ENCODE assay signal across 13 mouse cellular contexts in the genomic region with DNA sequence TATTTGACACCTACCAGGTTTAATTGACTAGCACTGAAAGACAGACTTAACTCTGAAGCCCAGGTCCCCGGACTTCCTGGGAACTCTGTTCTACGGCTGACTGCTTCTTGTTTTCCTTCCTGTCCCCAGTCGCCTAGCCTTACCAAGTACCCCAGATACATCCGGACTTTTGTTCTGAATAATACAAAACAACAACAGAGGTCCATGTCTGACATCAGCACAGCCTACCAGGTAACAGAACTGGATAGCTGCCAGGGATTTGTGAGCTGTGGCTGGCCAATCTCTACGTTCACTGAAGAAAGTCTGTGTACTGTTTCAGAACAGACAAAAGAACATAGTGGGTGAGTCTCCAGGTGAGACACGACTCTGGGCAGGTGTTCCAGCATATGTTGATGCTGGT. TPM values are rescaled to one million over a fixed set of nuclear protein-coding genes. Genes with fewer than 3 reads are reported as not detected.
DNase-seq lines count a peak whose midpoint lies in the region; ATAC-seq and TF ChIP-seq lines count a peak whose summit lies in the region.
"Had no signal": no experiment of that assay in that cellular context is flagged by ENCODE, and none has a peak within 500 bp of the region (broad histone marks: within the 10 kb centered on the region; RNA-seq: fewer than 3 reads in every experiment).

No protein-coding gene starts in this region.

- H3K9me3 ChIP-seq in kidney, embryonic 16.5 days (ENCODE audit: low read length): no peaks in the 10 kb centered on the region

- whole genome bisulfite sequencing in kidney, embryonic 16.5 days: 39% methylated on average over 6 of the region's 6 CpGs
- 42% methylated on average over 6 of the region's 6 CpGs for WGBS in lung, adult 2 months
- WGBS in small intestine, adult 2 months: 20% methylated on average over 6 of the region's 6 CpGs

- no peak for TF ChIP-seq POLR2A in lung, adult 2 months (IDR thresholded peaks at IDR 0.05; ENCODE audit: borderline replicate concordance, extremely low read depth, low read depth, low read length)
- no peak for TF ChIP-seq POLR2A in small intestine, adult 2 months (IDR thresholded peaks at IDR 0.05; ENCODE audit: low read depth, low read length)

- peak overlapping the region; percentile 47; the same call in 1 of the 2 replicates for H3K27ac ChIP-seq in kidney, embryonic 16.5 days (ENCODE audit: low read length)
- H3K27ac ChIP-seq in small intestine, adult 2 months (ENCODE audit: insufficient read depth, low read depth, low read length): peak overlapping the region; percentile 31

- DNase-seq in cerebellum, adult 9-10 months: peak; percentile 42
- DNase-seq in cerebellum, adult 11 months: no peak
- DNase-seq in kidney, postnatal 4 days: no peak
- DNase-seq in lung, postnatal 36 days: peak; percentile 63
- DNase-seq in lung, adult 2 months: no peak
- DNase-seq in cerebellum, adult 8-10 months: no peak
- DNase-seq: cerebellum, postnatal 36 days; heart, postnatal 14 days had no signal

- H3K36me3 ChIP-seq in kidney, embryonic 16.5 days (ENCODE audit: insufficient read depth, low read length): no peaks in the 10 kb centered on the region
- no peaks in the 10 kb centered on the region for H3K36me3 ChIP-seq in small intestine, adult 2 months (ENCODE audit: control insufficient read depth, insufficient read depth, low read length)

- peaks cover 57% of the 10 kb centered on the region for H3K4me1 ChIP-seq in kidney, embryonic 16.5 days (ENCODE audit: insufficient read depth, low read length)
- peaks cover 33% of the 10 kb centered on the region for H3K4me1 ChIP-seq in lung, adult 2 months (ENCODE audit: control insufficient read depth, insufficient read depth, low read length)
- H3K4me1 ChIP-seq in small intestine, adult 2 months (ENCODE audit: control insufficient read depth, insufficient read depth, insufficient read length, low read length): peaks cover 61% of the 10 kb centered on the region

- no peaks in the 10 kb centered on the region for H3K27me3 ChIP-seq in kidney, embryonic 16.5 days (ENCODE audit: insufficient read depth, low read length)
- no peaks in the 10 kb centered on the region for H3K27me3 ChIP-seq in small intestine, adult 2 months (ENCODE audit: control insufficient read depth, insufficient read depth, low read length)

- TF ChIP-seq CTCF in lung, adult 2 months (IDR thresholded peaks at IDR 0.05; ENCODE audit: insufficient read depth, low read length): no peak
- TF ChIP-seq CTCF in small intestine, adult 2 months (IDR thresholded peaks at IDR 0.05; ENCODE audit: extremely low read depth, insufficient read length, insufficient replicate concordance, low read depth, low read length): no peak

- ATAC-seq in kidney, embryonic 16.5 days (ENCODE audit: low FRiP score, low TSS enrichment): no peak

- no peak overlapping the region for H3K4me2 ChIP-seq in kidney, embryonic 16.5 days (replicated peaks; ENCODE audit: low read depth, low read length)

- H3K4me3 ChIP-seq in kidney, embryonic 16.5 days (ENCODE audit: low read length): no peak overlapping the region
- no peak overlapping the region for H3K4me3 ChIP-seq in lung, adult 2 months (replicated peaks; ENCODE audit: extremely low read depth, low read depth, low read length)
- H3K4me3 ChIP-seq in small intestine, adult 2 months (ENCODE audit: low read depth, low read length): no peak overlapping the region
- H3K4me3 ChIP-seq: left cerebral cortex, adult 2 months had no signal

- no peak overlapping the region for H3K9ac ChIP-seq in kidney, embryonic 16.5 days (replicated peaks; ENCODE audit: low read length)

RNA-seq across cellular contexts. Expression of gene Btg2, which starts 20.1 kb away (rescaled TPM):
- polyA plus RNA-seq in kidney, embryonic 16.5 days (2015; fragmentation: Nextera tagmentation; extraction: Ambion mirVana): 36.2 and 38.2 TPM in 2 replicates
- 75.9 and 109 TPM in 2 replicates for polyA plus RNA-seq in lung, adult 2 months (2012; rRNA removed)
- 18.0 and 73.7 TPM in 2 replicates for polyA plus RNA-seq in small intestine, adult 2 months (2012; rRNA removed)

RNA-seq across cellular contexts. Expression of gene Fmod, which starts 21.8 kb away (rescaled TPM):
- polyA plus RNA-seq in kidney, embryonic 16.5 days (2015; fragmentation: Nextera tagmentation; extraction: Ambion mirVana): 12.5 and 17.1 TPM in 2 replicates
- polyA plus RNA-seq in lung, adult 2 months (2012; rRNA removed): 7.9 and 14.2 TPM in 2 replicates
- polyA plus RNA-seq in small intestine, adult 2 months (2012; rRNA removed): 0.48 and 0.86 TPM in 2 replicates

RNA-seq across cellular contexts. Expression of gene Chit1, which starts 52.2 kb away (rescaled TPM):
- polyA plus RNA-seq in kidney, embryonic 16.5 days (2015; fragmentation: Nextera tagmentation; extraction: Ambion mirVana): 0.17 and 0.21 TPM in 2 replicates
- polyA plus RNA-seq in lung, adult 2 months (2012; rRNA removed): 14.1 TPM in 1 of 2 replicates, not detected in the other
- polyA plus RNA-seq in small intestine, adult 2 months (2012; rRNA removed): 1.6 TPM in 1 of 2 replicates, not detected in the other
- polyA plus RNA-seq: liver, adult 2 months; stomach, embryonic 14.5 days had no signal

Comparison
In these comparisons a context has a peak if more than half of its experiments do, and no peak if none do; other contexts are left out.
1. DNase-seq: peak in cerebellum, adult 9-10 months (single experiment) and lung, postnatal 36 days (single experiment); none in cerebellum, adult 11 months (single experiment), kidney, postnatal 4 days (0 of 2), lung, adult 2 months (single experiment) and cerebellum, adult 8-10 months (single experiment).